Mouse (Mus musculus): ENCODE data around the gene Rreb1. TPM values are rescaled to one million over a fixed set of nuclear protein-coding genes. Genes with fewer than 3 reads are reported as not detected.

Rreb1 gene
- polyA plus RNA-seq, 1 experiment from 2014 or later = 3.9 TPM

- no peak overlapping the region for H3K27ac ChIP-seq
- H3K27me3 ChIP-seq (replicated peaks) = peaks cover 11% of the 10 kb centered on the region; the same call in 1 of the 2 replicates
- WGBS = 26% methylated on average over 3 of the region's 3 CpGs
- H3K9ac ChIP-seq = no peak overlapping the region
- no peaks in the 10 kb centered on the region for H3K9me3 ChIP-seq
- peaks cover 8% of the 10 kb centered on the region; the same call in 1 of the 2 replicates for H3K4me1 ChIP-seq
- ATAC-seq (ENCODE audit: low FRiP score, low read depth) = no peak
- H3K36me3 ChIP-seq = no peaks in the 10 kb centered on the region
- H3K4me2 ChIP-seq (replicated peaks) = no peak overlapping the region
- no peak overlapping the region for H3K4me3 ChIP-seq
Observed at GRCm38 (mm10) chr13:37760373-37760772, 17.8 kb upstream of the Rreb1 start.

DNA sequence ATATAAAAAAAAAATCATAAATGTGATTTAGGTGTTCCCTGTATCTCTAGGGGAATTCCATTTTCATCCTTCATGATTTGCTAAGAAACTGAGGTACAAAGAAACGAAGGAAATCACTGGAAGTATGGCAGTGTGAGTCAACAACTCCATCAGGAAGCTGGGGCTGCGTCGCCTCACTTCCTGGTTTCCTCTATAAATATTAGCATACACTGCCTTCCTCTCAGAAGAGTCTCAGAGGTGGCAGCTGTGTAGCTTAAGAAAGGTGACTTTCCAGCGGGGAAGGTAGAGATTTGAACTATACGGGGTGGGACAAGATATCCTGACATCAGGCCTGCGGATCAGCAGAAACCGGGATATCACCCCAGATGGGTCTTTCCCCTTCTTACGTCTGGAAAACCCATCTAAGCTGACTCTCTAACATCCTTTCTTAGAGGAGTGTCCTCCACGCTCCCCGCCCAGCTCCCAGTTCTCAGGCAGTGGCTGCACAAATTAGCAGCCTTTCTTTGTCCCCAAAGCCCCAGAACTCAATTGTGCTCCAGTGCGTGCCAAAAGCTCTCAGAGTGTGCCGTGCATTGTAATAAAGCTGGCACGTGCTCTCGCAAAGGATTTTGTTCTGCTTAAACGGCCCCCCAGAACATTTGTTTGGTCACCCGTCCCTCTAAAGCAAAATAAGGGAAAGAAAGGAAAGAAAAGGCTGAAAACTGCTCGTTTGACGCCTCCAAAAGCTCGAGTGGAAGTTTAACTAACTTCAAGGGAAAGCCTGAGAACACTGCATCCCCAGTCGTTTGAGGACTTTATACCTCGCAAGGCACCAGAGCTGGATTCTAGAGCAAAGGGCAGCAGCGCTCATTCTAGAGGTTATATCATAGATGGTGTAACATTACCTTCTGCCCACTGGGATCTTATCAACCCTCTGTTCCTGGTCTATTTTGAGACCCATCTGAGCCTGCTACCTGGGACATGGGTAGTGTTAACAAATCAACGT lies 17.0 kb upstream of the Rreb1 start:
- H3K4me1 ChIP-seq = peaks cover 8% of the 10 kb centered on the region; the same call in 1 of the 2 replicates
- 21% methylated on average over 23 of the region's 23 CpGs for WGBS
- peak overlapping the region; percentile 42 for H3K4me2 ChIP-seq (replicated peaks)
- H3K9me3 ChIP-seq = no peaks in the 10 kb centered on the region
- H3K27ac ChIP-seq = no peak overlapping the region
- no peak overlapping the region for H3K9ac ChIP-seq
- H3K36me3 ChIP-seq = no peaks in the 10 kb centered on the region
- ATAC-seq (ENCODE audit: low FRiP score, low read depth) = peak; percentile 86; the same call in 1 of the 2 replicates
- H3K4me3 ChIP-seq = no peak overlapping the region
- peaks cover 11% of the 10 kb centered on the region; the same call in 1 of the 2 replicates for H3K27me3 ChIP-seq (replicated peaks)

DNA sequence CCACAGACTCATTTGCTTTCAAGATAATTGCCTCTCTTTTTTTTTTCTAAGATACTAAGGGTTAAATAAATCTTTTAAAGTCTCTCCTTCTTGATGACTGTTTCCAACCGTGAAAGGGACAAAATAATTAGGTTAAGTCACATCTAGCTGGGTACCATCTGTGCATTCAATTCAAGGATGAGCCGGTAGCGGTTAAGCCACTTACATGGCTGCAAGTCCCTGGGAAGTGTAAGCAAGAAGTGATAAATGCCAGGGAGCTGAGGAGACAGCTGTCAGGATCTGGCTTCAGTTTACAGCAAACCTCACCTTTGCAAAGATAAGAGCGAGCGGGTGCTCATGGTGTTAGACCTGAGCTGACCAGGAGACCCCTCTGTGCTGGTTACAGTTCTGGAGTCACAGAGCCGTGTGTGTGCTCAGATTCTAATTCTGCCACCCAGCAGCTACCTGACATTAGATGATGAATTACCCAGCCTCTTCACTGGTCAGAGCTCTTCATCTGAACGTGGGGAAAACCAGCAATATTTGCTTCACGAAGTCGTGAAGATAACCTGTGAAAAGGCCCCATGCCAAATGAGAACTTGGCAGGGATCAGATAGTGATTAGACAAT lies 14.3 kb upstream of the Rreb1 start:
- H3K36me3 ChIP-seq = no peaks in the 10 kb centered on the region
- peaks cover 8% of the 10 kb centered on the region; the same call in 1 of the 2 replicates for H3K4me1 ChIP-seq
- peaks cover 11% of the 10 kb centered on the region; the same call in 1 of the 2 replicates for H3K27me3 ChIP-seq (replicated peaks)
- no peak overlapping the region for H3K9ac ChIP-seq
- no peak overlapping the region for H3K27ac ChIP-seq
- H3K4me2 ChIP-seq (replicated peaks) = no peak overlapping the region
- no peak overlapping the region for H3K4me3 ChIP-seq
- 76% methylated on average over 9 of the region's 9 CpGs for WGBS
- no peak for ATAC-seq (ENCODE audit: low FRiP score, low read depth)
- H3K9me3 ChIP-seq = no peaks in the 10 kb centered on the region

DNA sequence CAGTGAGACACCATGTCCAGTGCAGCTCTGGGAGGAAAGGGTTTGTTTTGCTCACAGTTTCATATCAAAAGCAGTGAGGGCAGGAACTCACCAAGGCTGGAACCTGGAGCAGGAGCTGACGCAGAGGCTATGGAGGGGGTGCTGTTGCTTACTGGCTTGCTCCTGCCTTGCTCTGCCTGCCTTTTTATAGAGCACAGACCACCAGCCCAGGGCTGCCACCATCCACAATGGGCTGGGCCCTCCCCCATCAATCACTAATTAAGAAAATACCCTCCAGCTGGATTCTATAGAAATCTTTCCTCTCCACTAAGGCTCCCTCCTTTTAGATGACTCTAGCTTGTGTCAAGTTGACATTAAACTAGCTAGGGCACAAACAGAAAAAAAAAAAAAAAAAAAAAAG lies 8.4 kb upstream of the Rreb1 start:
- Histone ChIP-seq H3K36me3 (no peaks in the 10 kb centered on the region), H3K4me3 (no peak overlapping the region), H3K4me1 (no peaks in the 10 kb centered on the region), H3K9me3 (no peaks in the 10 kb centered on the region), H3K9ac (no peak overlapping the region), H3K27ac (no peak overlapping the region), H3K4me2 (replicated peaks) (no peak overlapping the region), H3K27me3 (replicated peaks) (no peaks in the 10 kb centered on the region)
- 9% methylated on average over 1 of the region's 1 CpGs for WGBS
- no peak for ATAC-seq (ENCODE audit: low FRiP score, low read depth)

DNA sequence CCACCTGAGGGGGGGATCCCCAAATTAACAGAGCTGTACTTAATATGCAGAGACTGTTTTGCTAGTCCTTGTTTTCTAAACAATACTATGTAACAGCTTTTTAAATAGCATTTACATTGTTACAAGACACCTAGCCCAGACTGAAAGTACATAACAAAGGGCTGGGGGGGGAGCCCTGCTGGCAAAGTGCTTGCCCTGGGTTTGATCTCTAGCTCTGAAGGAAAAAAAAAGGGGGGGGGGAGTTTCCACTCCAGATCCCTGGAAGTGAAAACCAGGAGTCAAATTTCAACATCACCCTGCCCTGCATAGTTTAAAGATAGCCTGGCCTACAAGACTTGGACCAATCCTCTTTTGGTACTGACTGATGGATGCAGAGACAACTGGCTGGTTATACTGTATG lies 4.7 kb upstream of the Rreb1 start:
- no peak overlapping the region for H3K9ac ChIP-seq
- H3K4me3 ChIP-seq = no peak overlapping the region
- H3K9me3 ChIP-seq = no peaks in the 10 kb centered on the region
- peaks cover 8% of the 10 kb centered on the region for H3K4me1 ChIP-seq
- H3K27me3 ChIP-seq (replicated peaks) = peaks cover 11% of the 10 kb centered on the region
- no peak overlapping the region for H3K4me2 ChIP-seq (replicated peaks)
- H3K36me3 ChIP-seq = no peaks in the 10 kb centered on the region
- no peak for ATAC-seq (ENCODE audit: low FRiP score, low read depth)
- H3K27ac ChIP-seq = no peak overlapping the region

DNA sequence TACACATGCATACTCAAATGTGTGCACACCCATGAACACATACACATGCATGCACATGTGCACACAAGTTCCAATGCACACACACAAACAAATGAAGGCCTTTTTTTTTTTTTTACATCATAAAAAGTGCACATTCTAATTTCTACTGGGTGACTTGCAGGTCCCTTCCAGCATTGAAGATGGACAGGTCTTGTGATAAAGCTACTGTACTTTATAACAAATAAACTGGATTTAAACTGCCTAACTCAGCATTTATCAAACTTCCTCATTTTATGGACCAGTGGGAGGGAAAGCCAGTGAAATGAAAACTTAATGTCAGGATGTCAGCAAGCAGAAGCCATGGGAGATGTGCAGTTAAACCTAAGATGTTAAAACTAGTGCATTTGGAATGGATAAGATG lies 1.5 kb upstream of the Rreb1 start:
- Histone ChIP-seq H3K36me3 (no peaks in the 10 kb centered on the region), H3K9me3 (no peaks in the 10 kb centered on the region), H3K27me3 (replicated peaks) (peaks cover 29% of the 10 kb centered on the region), H3K4me2 (replicated peaks) (no peak overlapping the region), H3K4me3 (no peak overlapping the region), H3K9ac (no peak overlapping the region), H3K27ac (no peak overlapping the region), H3K4me1 (peaks cover 21% of the 10 kb centered on the region)
- ATAC-seq (ENCODE audit: low FRiP score, low read depth) = no peak

DNA sequence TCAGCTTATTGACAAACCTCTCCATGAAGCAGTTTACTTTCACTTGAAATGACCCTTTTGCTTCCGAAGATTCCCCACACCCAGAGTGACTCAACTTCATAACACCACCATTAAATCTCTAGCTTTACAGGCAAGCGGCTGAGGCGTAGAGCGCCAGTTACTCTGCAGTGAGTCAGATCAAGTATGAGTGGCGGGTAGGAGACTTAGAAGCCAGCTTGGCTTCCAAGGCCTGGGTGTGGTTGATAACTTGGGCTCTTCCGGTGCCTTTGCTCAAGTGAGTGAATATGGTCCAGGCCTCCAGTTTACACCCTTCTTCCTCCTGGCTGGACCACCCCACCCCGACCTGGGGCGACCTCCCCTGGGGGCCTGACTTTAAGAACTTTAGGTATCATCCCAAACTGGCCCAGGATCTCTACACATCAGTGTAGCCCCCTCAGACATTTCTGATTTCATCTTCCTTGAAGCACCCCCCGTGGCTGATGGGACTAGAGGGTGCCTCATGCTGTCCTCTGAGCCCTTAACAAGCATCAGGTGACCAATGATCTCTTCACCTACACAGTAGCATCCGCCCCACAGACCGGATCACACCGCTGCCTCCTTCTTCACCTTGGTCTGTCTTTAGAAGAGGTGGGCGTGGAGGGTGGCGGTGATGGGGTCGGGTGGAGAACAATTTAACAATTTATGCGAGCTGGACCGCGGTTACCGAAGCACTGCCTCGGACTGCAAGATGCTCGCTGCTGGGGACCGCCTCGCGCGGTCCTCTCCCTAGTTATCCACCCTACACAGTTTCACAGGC lies 651 bp upstream of the Rreb1 start:
- Histone ChIP-seq H3K36me3 (no peaks in the 10 kb centered on the region), H3K27me3 (replicated peaks) (peaks cover 29% of the 10 kb centered on the region), H3K4me1 (peaks cover 21% of the 10 kb centered on the region), H3K27ac (no peak overlapping the region), H3K4me3 (peak overlapping the region; percentile 48), H3K9ac (peak overlapping the region; percentile 51), H3K4me2 (replicated peaks) (peak overlapping the region; percentile 100), H3K9me3 (no peaks in the 10 kb centered on the region)
- WGBS = 16% methylated on average over 25 of the region's 25 CpGs
- ATAC-seq (ENCODE audit: low FRiP score, low read depth) = peak; percentile 26; the same call in 1 of the 2 replicates

- peaks cover 29% of the 10 kb centered on the region for H3K27me3 ChIP-seq (replicated peaks)
- ATAC-seq (ENCODE audit: low FRiP score, low read depth) = peak; percentile 64
Observed at GRCm38 (mm10) chr13:37778594-37779231, 513 bp downstream of the Rreb1 start.

DNA sequence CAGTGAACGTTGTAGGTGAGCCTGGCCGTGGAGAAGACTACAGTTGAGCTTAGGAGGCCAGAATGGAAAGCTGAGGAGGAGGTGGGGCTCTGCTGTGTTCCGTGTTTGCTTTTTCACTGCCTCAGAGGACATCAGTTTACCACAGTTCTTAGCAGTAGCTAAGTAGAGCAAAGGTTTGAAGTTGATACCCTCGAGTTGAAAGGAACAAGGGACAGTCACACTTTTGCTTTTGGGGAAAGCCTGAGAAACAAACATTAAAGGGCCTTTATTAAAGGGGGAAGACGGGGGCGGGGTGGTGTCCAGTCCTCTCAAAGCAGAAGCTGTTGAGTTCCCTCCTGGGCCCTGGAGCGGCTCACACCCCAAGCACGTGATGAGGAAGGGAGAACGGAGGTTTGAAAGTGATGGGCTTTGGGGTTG lies 1.1 kb downstream of the Rreb1 start:
- peaks cover 21% of the 10 kb centered on the region for H3K4me1 ChIP-seq
- WGBS = 2% methylated on average over 9 of the region's 9 CpGs
- H3K4me2 ChIP-seq (replicated peaks) = peak overlapping the region; percentile 100
- no peak overlapping the region for H3K4me3 ChIP-seq
- H3K27me3 ChIP-seq (replicated peaks) = peaks cover 29% of the 10 kb centered on the region
- no peak overlapping the region for H3K27ac ChIP-seq
- 0 out of 2 replicates have a peak, but pooled peaks have one; percentile 14 for ATAC-seq (ENCODE audit: low FRiP score, low read depth)
- H3K9me3 ChIP-seq = no peaks in the 10 kb centered on the region
- no peak overlapping the region for H3K9ac ChIP-seq
- no peaks in the 10 kb centered on the region for H3K36me3 ChIP-seq

More at GRCm38 (mm10) chr13:37778594-37779231, 513 bp downstream of the Rreb1 start:
- peak overlapping the region; percentile 100 for H3K4me2 ChIP-seq (replicated peaks)
- H3K27ac ChIP-seq = no peak overlapping the region
- H3K9me3 ChIP-seq = no peaks in the 10 kb centered on the region
- H3K4me1 ChIP-seq = peaks cover 21% of the 10 kb centered on the region
- H3K9ac ChIP-seq = peak overlapping the region; percentile 51
- no peaks in the 10 kb centered on the region for H3K36me3 ChIP-seq
- under 1% methylated on average over 33 of the region's 33 CpGs for WGBS
- H3K4me3 ChIP-seq = peak overlapping the region; percentile 48

- Histone ChIP-seq H3K4me2 (replicated peaks) (no peak overlapping the region), H3K36me3 (no peaks in the 10 kb centered on the region), H3K27me3 (replicated peaks) (peaks cover 29% of the 10 kb centered on the region), H3K9me3 (no peaks in the 10 kb centered on the region), H3K27ac (no peak overlapping the region), H3K9ac (no peak overlapping the region), H3K4me3 (no peak overlapping the region), H3K4me1 (peaks cover 21% of the 10 kb centered on the region)
- 67% methylated on average over 2 of the region's 2 CpGs for WGBS
- ATAC-seq (ENCODE audit: low FRiP score, low read depth) = no peak
Observed at GRCm38 (mm10) chr13:37781557-37781956, 3.4 kb downstream of the Rreb1 start.

GRCm38 (mm10) chr13:37782144-37782543 lies 3.9 kb downstream of the Rreb1 start:
- H3K27ac ChIP-seq = no peak overlapping the region
- no peak for ATAC-seq (ENCODE audit: low FRiP score, low read depth)
- H3K4me2 ChIP-seq (replicated peaks) = no peak overlapping the region
- H3K36me3 ChIP-seq = no peaks in the 10 kb centered on the region
- H3K4me1 ChIP-seq = peaks cover 21% of the 10 kb centered on the region
- H3K9me3 ChIP-seq = no peaks in the 10 kb centered on the region
- H3K4me3 ChIP-seq = no peak overlapping the region
- H3K27me3 ChIP-seq (replicated peaks) = peaks cover 29% of the 10 kb centered on the region
- WGBS = 85% methylated on average over 6 of the region's 6 CpGs
- no peak overlapping the region for H3K9ac ChIP-seq

Measured in neural tube, embryonic 12.5 days (tissue).